Mouse (Mus musculus) brain, embryonic 14.5 days (tissue): ENCODE measurements at regions not wholly inside any gene's neighbourhood (a gene's known extent, or its start where the extent isn't known, plus 50 kb on each side); places are given as distances from the start of the nearest gene placed in this dataset.

Source experiments
- CTCF ChIP-seq: fragments of 200-500 bp; IDR thresholded peaks from 2 replicates; pipeline ENCODE4 v1.5.1; 2012; ENCODE audit warnings: inconsistent platforms, mild to moderate bottlenecking, moderate library complexity, borderline replicate concordance; ENCODE audit not compliant: insufficient read depth, insufficient read length; ENCODE audit errors: extremely low read depth
- POLR2A ChIP-seq: fragments of 200-500 bp; IDR thresholded peaks from 2 replicates; pipeline ENCODE4 v1.6.1; 2012; ENCODE audit warnings: mild to moderate bottlenecking, inconsistent platforms, borderline replicate concordance; ENCODE audit not compliant: poor library complexity, insufficient read depth, insufficient read length, severe bottlenecking; ENCODE audit errors: extremely low read depth

DNA sequence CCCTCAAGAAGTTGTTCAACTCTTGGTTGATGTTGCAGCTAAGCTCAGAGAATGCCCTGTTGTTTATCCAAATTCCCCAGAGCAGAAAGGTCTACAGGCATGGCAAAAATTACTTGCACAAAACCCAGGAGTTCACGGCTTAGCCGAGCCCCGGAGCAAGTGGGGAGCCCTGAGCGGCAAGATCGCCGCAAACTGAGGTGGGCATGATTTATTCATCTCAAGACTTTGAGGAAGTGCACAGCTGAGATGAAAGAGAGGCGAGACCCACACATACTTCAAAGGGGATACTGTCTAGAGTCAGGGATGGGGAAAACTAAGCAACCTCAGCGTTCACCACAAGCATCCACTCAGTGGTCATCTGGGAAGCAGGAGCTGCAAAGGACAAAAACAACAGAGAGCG, 355.3 kb upstream of the Cdh4 start:
- no peak for TF ChIP-seq CTCF
- no peak for TF ChIP-seq POLR2A
